Mouse (Mus musculus): ENCODE data around the gene Kcnj10. TPM values are rescaled to one million over a fixed set of nuclear protein-coding genes. Genes with fewer than 3 reads are reported as not detected.

Gene Kcnj10
- total and polyA plus RNA-seq, 3 experiments, result 0.11 to 1.1 TPM; not detected in 1

GRCm38 (mm10) chr1:172349916-172350812, 9.2 kb downstream of the Kcnj10 start:
- TF ChIP-seq CTCF (IDR thresholded peaks at IDR 0.05; ENCODE audit: low read depth, low read length), result no peak
- TF ChIP-seq TAL1 (conservative IDR thresholded peaks at IDR 0.05; ENCODE audit: low read depth, low read length), result no peak
- TF ChIP-seq POLR2AphosphoS5 (IDR thresholded peaks at IDR 0.05; ENCODE audit: insufficient replicate concordance, low read depth, low read length), result no peak
- TF ChIP-seq GATA1 (IDR thresholded peaks at IDR 0.05; ENCODE audit: borderline replicate concordance, low read length), result no peak
- no peak for TF ChIP-seq GATA2 (IDR thresholded peaks at IDR 0.05; ENCODE audit: borderline replicate concordance, low read depth, low read length)
- Histone ChIP-seq H3K36me3 (replicated peaks) (no peaks in the 10 kb centered on the region), H3K4me3 (ENCODE audit: low read depth, low read length) (no peak overlapping the region), H3K27me3 (ENCODE audit: insufficient read depth, low read length) (peaks cover 33% of the 10 kb centered on the region), H3K4me1 (ENCODE audit: insufficient read depth, low read depth, low read length) (no peaks in the 10 kb centered on the region), H3K9me3 (replicated peaks) (no peaks in the 10 kb centered on the region)
- no peak for DNase-seq (ENCODE audit: low spot score)
- ATAC-seq (ENCODE audit: extremely low read depth, insufficient number of reproducible peaks, low FRiP score, poor library complexity, severe bottlenecking), result no peak

- ATAC-seq (ENCODE audit: extremely low read depth, insufficient number of reproducible peaks, low FRiP score, poor library complexity, severe bottlenecking) (no peak), DNase-seq (ENCODE audit: low spot score) (no peak)
- no peak overlapping the region for H3K4me3 ChIP-seq (ENCODE audit: low read depth, low read length)
- no peaks in the 10 kb centered on the region for H3K36me3 ChIP-seq (replicated peaks)
- TF ChIP-seq CTCF (IDR thresholded peaks at IDR 0.05; ENCODE audit: low read depth, low read length) (no peak), POLR2AphosphoS5 (IDR thresholded peaks at IDR 0.05; ENCODE audit: insufficient replicate concordance, low read depth, low read length) (no peak), TAL1 (conservative IDR thresholded peaks at IDR 0.05; ENCODE audit: low read depth, low read length) (no peak), GATA1 (IDR thresholded peaks at IDR 0.05; ENCODE audit: borderline replicate concordance, low read length) (no peak), GATA2 (IDR thresholded peaks at IDR 0.05; ENCODE audit: borderline replicate concordance, low read depth, low read length) (no peak)
- H3K4me1 ChIP-seq (ENCODE audit: insufficient read depth, low read depth, low read length), result no peaks in the 10 kb centered on the region
- no peaks in the 10 kb centered on the region for H3K9me3 ChIP-seq (replicated peaks)
- H3K27me3 ChIP-seq (ENCODE audit: insufficient read depth, low read length), result peaks cover 31% of the 10 kb centered on the region
These were observed 11.0 kb downstream of the Kcnj10 start for GRCm38 (mm10) chr1:172352001-172352400.

GRCm38 (mm10) chr1:172352453-172352852, 11.4 kb downstream of the Kcnj10 start:
- Histone ChIP-seq H3K4me1 (ENCODE audit: insufficient read depth, low read depth, low read length) (no peaks in the 10 kb centered on the region), H3K27me3 (ENCODE audit: insufficient read depth, low read length) (peaks cover 31% of the 10 kb centered on the region), H3K36me3 (replicated peaks) (no peaks in the 10 kb centered on the region), H3K4me3 (ENCODE audit: low read depth, low read length) (no peak overlapping the region), H3K9me3 (replicated peaks) (no peaks in the 10 kb centered on the region)
- ATAC-seq (ENCODE audit: extremely low read depth, insufficient number of reproducible peaks, low FRiP score, poor library complexity, severe bottlenecking), result no peak
- TF ChIP-seq TAL1 (conservative IDR thresholded peaks at IDR 0.05; ENCODE audit: low read depth, low read length) (no peak), GATA1 (IDR thresholded peaks at IDR 0.05; ENCODE audit: borderline replicate concordance, low read length) (no peak), GATA2 (IDR thresholded peaks at IDR 0.05; ENCODE audit: borderline replicate concordance, low read depth, low read length) (no peak), POLR2AphosphoS5 (IDR thresholded peaks at IDR 0.05; ENCODE audit: insufficient replicate concordance, low read depth, low read length) (no peak), CTCF (IDR thresholded peaks at IDR 0.05; ENCODE audit: low read depth, low read length) (no peak)
- DNase-seq (ENCODE audit: low spot score), result no peak

- Histone ChIP-seq H3K27me3 (ENCODE audit: insufficient read depth, low read length) (peaks cover 37% of the 10 kb centered on the region), H3K4me1 (ENCODE audit: insufficient read depth, low read depth, low read length) (no peaks in the 10 kb centered on the region), H3K36me3 (replicated peaks) (no peaks in the 10 kb centered on the region), H3K4me3 (ENCODE audit: low read depth, low read length) (no peak overlapping the region), H3K9me3 (replicated peaks) (no peaks in the 10 kb centered on the region)
- DNase-seq (ENCODE audit: low spot score) (no peak), ATAC-seq (ENCODE audit: extremely low read depth, insufficient number of reproducible peaks, low FRiP score, poor library complexity, severe bottlenecking) (no peak)
- TF ChIP-seq GATA1 (IDR thresholded peaks at IDR 0.05; ENCODE audit: borderline replicate concordance, low read length), result no peak
- no peak for TF ChIP-seq GATA2 (IDR thresholded peaks at IDR 0.05; ENCODE audit: borderline replicate concordance, low read depth, low read length)
- TF ChIP-seq TAL1 (conservative IDR thresholded peaks at IDR 0.05; ENCODE audit: low read depth, low read length), result no peak
- no peak for TF ChIP-seq POLR2AphosphoS5 (IDR thresholded peaks at IDR 0.05; ENCODE audit: insufficient replicate concordance, low read depth, low read length)
- TF ChIP-seq CTCF (IDR thresholded peaks at IDR 0.05; ENCODE audit: low read depth, low read length), result no peak
These were observed 14.3 kb downstream of the Kcnj10 start for GRCm38 (mm10) chr1:172355336-172355735.

- H3K4me3 ChIP-seq (ENCODE audit: low read depth, low read length), result no peak overlapping the region
- no peaks in the 10 kb centered on the region for H3K4me1 ChIP-seq (ENCODE audit: insufficient read depth, low read depth, low read length)
- H3K27me3 ChIP-seq (ENCODE audit: insufficient read depth, low read length), result peaks cover 33% of the 10 kb centered on the region
- ATAC-seq (ENCODE audit: extremely low read depth, insufficient number of reproducible peaks, low FRiP score, poor library complexity, severe bottlenecking), result peak; percentile 83
- peak; percentile 47 for DNase-seq (ENCODE audit: low spot score)
- H3K36me3 ChIP-seq (replicated peaks), result no peaks in the 10 kb centered on the region
- TF ChIP-seq TAL1 (conservative IDR thresholded peaks at IDR 0.05; ENCODE audit: low read depth, low read length) (no peak), CTCF (IDR thresholded peaks at IDR 0.05; ENCODE audit: low read depth, low read length) (peak; percentile 89)
- H3K9me3 ChIP-seq (replicated peaks), result no peaks in the 10 kb centered on the region
These were observed 16.5 kb downstream of the Kcnj10 start for GRCm38 (mm10) chr1:172357550-172357949.

- H3K36me3 ChIP-seq (replicated peaks), result no peaks in the 10 kb centered on the region
- no peak for TF ChIP-seq CTCF (IDR thresholded peaks at IDR 0.05; ENCODE audit: low read depth, low read length)
- no peak for TF ChIP-seq GATA2 (IDR thresholded peaks at IDR 0.05; ENCODE audit: borderline replicate concordance, low read depth, low read length)
- no peak for TF ChIP-seq POLR2AphosphoS5 (IDR thresholded peaks at IDR 0.05; ENCODE audit: insufficient replicate concordance, low read depth, low read length)
- no peak for TF ChIP-seq GATA1 (IDR thresholded peaks at IDR 0.05; ENCODE audit: borderline replicate concordance, low read length)
- TF ChIP-seq TAL1 (conservative IDR thresholded peaks at IDR 0.05; ENCODE audit: low read depth, low read length), result no peak
These were observed 17.3 kb downstream of the Kcnj10 start for GRCm38 (mm10) chr1:172358341-172358740.

More at GRCm38 (mm10) chr1:172358341-172358740, 17.3 kb downstream of the Kcnj10 start:
- ATAC-seq (ENCODE audit: extremely low read depth, insufficient number of reproducible peaks, low FRiP score, poor library complexity, severe bottlenecking) (no peak), DNase-seq (ENCODE audit: low spot score) (no peak)
- H3K27me3 ChIP-seq (ENCODE audit: insufficient read depth, low read length), result peaks cover 34% of the 10 kb centered on the region
- H3K4me1 ChIP-seq (ENCODE audit: insufficient read depth, low read depth, low read length), result no peaks in the 10 kb centered on the region
- no peaks in the 10 kb centered on the region for H3K9me3 ChIP-seq (replicated peaks)
- no peak overlapping the region for H3K4me3 ChIP-seq (ENCODE audit: low read depth, low read length)
